Mouse (Mus musculus) hindbrain, embryonic 15.5 days (tissue): Measurements from ENCODE around the gene Ebf3. TPM values are rescaled to one million over a fixed set of nuclear protein-coding genes. Genes with fewer than 3 reads are reported as not detected.

ENCODE experiments used
- ATAC-seq: fragments of 200-750 bp; cut with Nextera tagmentation; 2 replicates; pipeline ENCODE4 v1.8.0; 2017; ENCODE audit warnings: low read depth, moderate number of reproducible peaks, moderate TSS enrichment; ENCODE audit not compliant: low FRiP score
- H3K27ac ChIP-seq: fragments of 300-500 bp; sonication (generic); replicated peaks from 2 replicates; pipeline ENCODE4 v1.5.1; 2015; ENCODE audit warnings: mild to moderate bottlenecking, inconsistent platforms
- H3K27me3 ChIP-seq: fragments of 300-500 bp; sonication (generic); 2 replicates; pipeline ENCODE4 v1.6.1; 2015; ENCODE audit warnings: control low read depth, inconsistent platforms
- H3K36me3 ChIP-seq: fragments of 300-500 bp; sonication (generic); 2 replicates; pipeline ENCODE4 v1.6.1; 2015; ENCODE audit warnings: control low read depth, inconsistent platforms
- H3K4me1 ChIP-seq: fragments of 300-500 bp; sonication (generic); replicated peaks from 2 replicates; pipeline ENCODE4 v1.6.1; 2015; ENCODE audit warnings: control low read depth, inconsistent platforms
- H3K4me2 ChIP-seq: fragments of 300-500 bp; sonication (generic); 2 replicates; pipeline ENCODE4 v1.6.1; 2015; ENCODE audit warnings: moderate library complexity, mild to moderate bottlenecking, inconsistent platforms
- H3K4me3 ChIP-seq: fragments of 300-500 bp; sonication (generic); 2 replicates; pipeline ENCODE4 v1.5.1; 2015; ENCODE audit warnings: mild to moderate bottlenecking, inconsistent platforms
- H3K9ac ChIP-seq: fragments of 300-500 bp; sonication (generic); 2 replicates; pipeline ENCODE4 v1.6.1; 2015; ENCODE audit warnings: inconsistent platforms
- H3K9me3 ChIP-seq: fragments of 300-500 bp; sonication (generic); 2 replicates; pipeline ENCODE4 v1.6.1; 2016; ENCODE audit warnings: control low read depth, inconsistent platforms
- WGBS: fragments of 180-500 bp; shearing (Covaris S2); methylation state at CpG from one replicate; pipeline ENCODE4 v1.1.7; 2015; 5-methylcytosine and 5-hydroxymethylcytosine counted together
- polyA plus RNA-seq: library from polyadenylated mRNA; unstranded; fragments of >200 nt; fragmentation: Nextera tagmentation; extraction: Ambion mirVana; gene quantifications from 2 replicates; pipeline ENCODE4 v1.2.1, GENCODE M21; 2015

Gene Ebf3
- polyA plus RNA-seq, 1 experiment from 2014 or later: 18.5 TPM

- peaks cover 59% of the 10 kb centered on the region for H3K4me1 ChIP-seq
- peak overlapping the region; percentile 40; the same call in 1 of the 2 replicates for H3K27ac ChIP-seq
- WGBS: 52% methylated on average over 4 of the region's 4 CpGs
Measured at GRCm38 (mm10) chr7:137211332-137211731, 102.9 kb downstream of the Ebf3 start.

GRCm38 (mm10) chr7:137209688-137210345 lies 104.4 kb downstream of the Ebf3 start:
- no peak for ATAC-seq
- Histone ChIP-seq H3K27me3 (no peaks in the 10 kb centered on the region), H3K36me3 (no peaks in the 10 kb centered on the region), H3K4me3 (no peak overlapping the region), H3K9me3 (no peaks in the 10 kb centered on the region), H3K4me1 (peaks cover 73% of the 10 kb centered on the region), H3K4me2 (no peak overlapping the region), H3K27ac (peak overlapping the region; percentile 60), H3K9ac (no peak overlapping the region)
- WGBS: 36% methylated on average over 15 of the region's 15 CpGs

More at GRCm38 (mm10) chr7:137211332-137211731, 102.9 kb downstream of the Ebf3 start:
- ATAC-seq: no peak
- Histone ChIP-seq H3K27me3 (no peaks in the 10 kb centered on the region), H3K9me3 (no peaks in the 10 kb centered on the region), H3K4me3 (no peak overlapping the region), H3K36me3 (no peaks in the 10 kb centered on the region), H3K4me2 (no peak overlapping the region), H3K9ac (no peak overlapping the region)

GRCm38 (mm10) chr7:137208556-137208955 lies 105.7 kb downstream of the Ebf3 start:
- no peaks in the 10 kb centered on the region for H3K27me3 ChIP-seq
- H3K9me3 ChIP-seq: no peaks in the 10 kb centered on the region
- no peak overlapping the region for H3K4me2 ChIP-seq
- H3K4me1 ChIP-seq: peaks cover 84% of the 10 kb centered on the region
- no peaks in the 10 kb centered on the region for H3K36me3 ChIP-seq
- no peak overlapping the region for H3K9ac ChIP-seq
- no peak for ATAC-seq
- H3K4me3 ChIP-seq: no peak overlapping the region
- H3K27ac ChIP-seq: peak overlapping the region; percentile 68; the same call in 1 of the 2 replicates
- WGBS: 55% methylated on average over 5 of the region's 5 CpGs

DNA sequence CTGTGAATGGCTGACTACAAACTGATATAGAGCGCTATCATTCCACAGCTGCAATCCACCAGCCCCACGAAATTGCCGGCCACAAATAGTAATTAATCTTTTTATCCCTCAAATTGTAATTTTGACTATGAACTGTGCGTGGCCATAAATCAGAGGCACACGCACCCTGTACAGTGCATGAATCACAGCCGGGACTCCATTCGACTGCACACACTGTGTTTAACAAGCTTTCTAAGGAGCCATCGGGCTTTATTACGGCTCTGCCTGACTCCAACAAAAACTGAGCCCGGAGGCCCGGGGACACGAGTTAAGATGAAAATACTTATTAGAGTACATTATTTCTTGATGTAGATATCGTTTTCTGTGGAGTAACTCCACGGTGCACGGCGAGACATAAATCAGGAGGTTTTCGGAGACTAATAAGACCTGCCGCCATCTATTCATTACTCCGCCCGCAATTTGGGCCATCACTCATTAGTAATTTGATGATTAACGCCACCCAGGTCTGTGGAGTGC lies 107.4 kb downstream of the Ebf3 start:
- Histone ChIP-seq H3K27me3 (no peaks in the 10 kb centered on the region), H3K9me3 (no peaks in the 10 kb centered on the region), H3K4me1 (peaks cover 75% of the 10 kb centered on the region), H3K27ac (peak overlapping the region; percentile 68), H3K4me3 (no peak overlapping the region), H3K4me2 (no peak overlapping the region), H3K36me3 (no peaks in the 10 kb centered on the region), H3K9ac (no peak overlapping the region)
- 0 out of 2 replicates have a peak, but pooled peaks have one; percentile 39 for ATAC-seq
- 49% methylated on average over 21 of the region's 21 CpGs for WGBS

GRCm38 (mm10) chr7:137199533-137199932 lies 114.7 kb downstream of the Ebf3 start:
- Histone ChIP-seq H3K4me3 (no peak overlapping the region), H3K27ac (peak overlapping the region; percentile 64), H3K9me3 (no peaks in the 10 kb centered on the region), H3K27me3 (no peaks in the 10 kb centered on the region), H3K4me1 (peaks cover 15% of the 10 kb centered on the region), H3K36me3 (peaks cover 20% of the 10 kb centered on the region), H3K4me2 (no peak overlapping the region), H3K9ac (no peak overlapping the region)
- ATAC-seq: no peak
- 79% methylated on average over 4 of the region's 4 CpGs for WGBS

- Histone ChIP-seq H3K9ac (no peak overlapping the region), H3K27ac (no peak overlapping the region; the same call in 1 of the 2 replicates), H3K4me3 (no peak overlapping the region), H3K4me1 (peaks cover 9% of the 10 kb centered on the region), H3K27me3 (0 out of 2 replicates have a peak, but pooled peaks cover 3% of the 10 kb centered on the region), H3K36me3 (peaks cover 20% of the 10 kb centered on the region), H3K4me2 (no peak overlapping the region), H3K9me3 (no peaks in the 10 kb centered on the region)
- 79% methylated on average over 15 of the region's 15 CpGs for WGBS
- ATAC-seq: no peak
Measured at GRCm38 (mm10) chr7:137198921-137199320, 115.3 kb downstream of the Ebf3 start.

DNA sequence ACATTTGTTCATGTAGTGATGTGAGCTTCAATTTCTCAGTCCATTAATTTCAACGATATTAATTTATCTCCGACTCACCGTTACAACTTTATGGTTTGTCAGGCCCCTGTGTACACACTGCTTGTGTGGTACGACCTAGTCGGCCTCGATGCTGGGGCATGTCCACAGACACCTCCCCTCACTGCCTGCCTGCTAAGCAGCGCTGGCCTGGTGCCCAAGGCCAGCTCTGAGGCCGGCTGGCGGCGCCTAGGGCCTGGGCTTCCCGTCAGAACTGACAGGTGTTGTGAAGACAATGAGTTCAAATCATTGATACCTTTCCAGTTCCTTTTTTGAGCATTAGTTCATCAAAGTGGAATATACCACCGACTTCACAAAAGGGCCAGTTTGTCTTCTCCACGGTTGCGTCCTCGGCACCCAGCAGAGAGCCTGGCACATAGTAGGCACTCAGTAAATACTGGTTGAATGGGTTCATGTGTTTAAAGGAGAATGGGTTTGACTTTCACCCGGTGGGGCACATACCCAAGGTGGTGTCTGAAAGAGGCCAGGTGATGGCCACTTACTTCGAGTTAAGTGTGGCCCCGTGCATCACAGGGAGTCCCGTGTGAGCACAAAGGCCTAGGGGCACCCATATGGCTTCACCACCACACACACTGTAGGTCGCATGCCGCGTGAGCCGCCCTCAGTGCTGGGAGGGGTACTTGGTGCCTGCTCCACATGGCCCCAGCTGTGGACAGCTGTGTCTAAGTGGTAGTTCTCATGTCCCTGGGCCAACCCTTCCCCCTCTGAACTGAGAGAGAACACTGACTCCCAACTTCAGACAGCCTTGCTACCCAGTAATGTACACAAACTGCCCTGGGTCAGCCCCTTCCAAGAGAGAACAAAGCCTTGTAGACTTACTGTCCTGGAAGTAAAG lies 116.9 kb downstream of the Ebf3 start:
- no peak overlapping the region for H3K9ac ChIP-seq
- no peak overlapping the region for H3K4me3 ChIP-seq
- peak overlapping the region; percentile 49; the same call in 1 of the 2 replicates for H3K27ac ChIP-seq
- H3K27me3 ChIP-seq: 0 out of 2 replicates have a peak, but pooled peaks cover 3% of the 10 kb centered on the region
- H3K9me3 ChIP-seq: no peaks in the 10 kb centered on the region
- H3K4me2 ChIP-seq: no peak overlapping the region
- ATAC-seq: 0 out of 2 replicates have a peak, but pooled peaks have one; percentile 43
- H3K36me3 ChIP-seq: peaks cover 20% of the 10 kb centered on the region
- H3K4me1 ChIP-seq: peaks cover 6% of the 10 kb centered on the region
- 68% methylated on average over 23 of the region's 23 CpGs for WGBS

GRCm38 (mm10) chr7:137196536-137196935 lies 117.7 kb downstream of the Ebf3 start:
- 0 out of 2 replicates have a peak, but pooled peaks cover 3% of the 10 kb centered on the region for H3K27me3 ChIP-seq
- H3K4me3 ChIP-seq: no peak overlapping the region
- ATAC-seq: no peak
- no peak overlapping the region for H3K4me2 ChIP-seq
- no peak overlapping the region for H3K9ac ChIP-seq
- WGBS: 75% methylated on average over 6 of the region's 6 CpGs
- peaks cover under 1% of the 10 kb centered on the region; the same call in 1 of the 2 replicates for H3K4me1 ChIP-seq
- H3K36me3 ChIP-seq: peaks cover 20% of the 10 kb centered on the region
- H3K27ac ChIP-seq: 0 out of 2 replicates have a peak overlapping the region, but pooled peaks have one; percentile 43
- no peaks in the 10 kb centered on the region for H3K9me3 ChIP-seq

- Histone ChIP-seq H3K27ac (no peak overlapping the region), H3K9me3 (no peaks in the 10 kb centered on the region), H3K4me3 (no peak overlapping the region), H3K4me2 (no peak overlapping the region), H3K27me3 (0 out of 2 replicates have a peak, but pooled peaks cover 3% of the 10 kb centered on the region), H3K36me3 (peaks cover 8% of the 10 kb centered on the region), H3K9ac (no peak overlapping the region), H3K4me1 (no peaks in the 10 kb centered on the region; the same call in 1 of the 2 replicates)
- 68% methylated on average over 7 of the region's 7 CpGs for WGBS
- ATAC-seq: no peak
Measured at GRCm38 (mm10) chr7:137192776-137193278, 121.4 kb downstream of the Ebf3 start.

DNA sequence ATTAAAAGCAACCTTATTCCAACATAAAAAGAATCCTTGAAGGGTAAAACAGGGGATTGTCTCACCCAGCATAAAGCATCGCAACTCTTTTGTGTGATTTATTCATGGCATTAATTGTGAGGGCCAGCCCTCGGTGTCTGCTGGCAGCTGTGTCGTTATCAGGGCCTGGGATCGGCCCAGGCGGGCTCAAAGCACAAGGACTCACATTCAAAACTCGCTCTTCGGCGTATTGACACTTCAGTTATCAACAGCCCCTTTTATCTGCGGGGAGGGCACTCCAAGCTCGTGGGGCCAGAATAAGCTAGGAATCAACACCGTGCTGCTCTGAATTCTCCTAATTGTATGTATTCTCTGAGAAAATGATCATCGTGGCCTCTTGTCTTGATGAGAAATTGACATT lies 122.4 kb downstream of the Ebf3 start:
- no peak overlapping the region for H3K4me2 ChIP-seq
- H3K4me3 ChIP-seq: no peak overlapping the region
- no peaks in the 10 kb centered on the region; the same call in 1 of the 2 replicates for H3K4me1 ChIP-seq
- ATAC-seq: no peak
- peak overlapping the region; percentile 50 for H3K27ac ChIP-seq
- H3K9ac ChIP-seq: no peak overlapping the region
- WGBS: 44% methylated on average over 12 of the region's 12 CpGs
- H3K9me3 ChIP-seq: no peaks in the 10 kb centered on the region
- H3K27me3 ChIP-seq: 0 out of 2 replicates have a peak, but pooled peaks cover 3% of the 10 kb centered on the region
- H3K36me3 ChIP-seq: peaks cover 3% of the 10 kb centered on the region; the same call in 1 of the 2 replicates

GRCm38 (mm10) chr7:137172278-137172677 lies 142.0 kb downstream of the Ebf3 start:
- Histone ChIP-seq H3K27ac (no peak overlapping the region), H3K4me2 (no peak overlapping the region), H3K9ac (no peak overlapping the region), H3K36me3 (no peaks in the 10 kb centered on the region), H3K27me3 (no peaks in the 10 kb centered on the region), H3K9me3 (no peaks in the 10 kb centered on the region), H3K4me3 (no peak overlapping the region), H3K4me1 (no peaks in the 10 kb centered on the region)
- 33% methylated on average over 9 of the region's 9 CpGs for WGBS
- ATAC-seq: no peak
